Mouse (Mus musculus): ENCODE measurements around the gene Nim1k. TPM values are rescaled to one million over a fixed set of nuclear protein-coding genes. Genes with fewer than 3 reads are reported as not detected.
"Not testable (repeated sequence)": the region's sequence is repeated elsewhere in the genome, so short reads cannot be mapped to it uniquely, and the experiment has no call there.

The Nim1k gene
- polyA plus RNA-seq, 1 experiment from 2014 or later = 0.76 TPM

GRCm38 (mm10) chr13:119706953-119707352 is 48.7 kb downstream of the Nim1k start:
- H3K4me3 ChIP-seq (ENCODE audit: low read depth, low read length) = no peak overlapping the region
- H3K36me3 ChIP-seq (ENCODE audit: control insufficient read depth, insufficient read depth, low read length) = peaks cover 76% of the 10 kb centered on the region
- no peak overlapping the region for H3K4me2 ChIP-seq (ENCODE audit: low read length)
- no peaks in the 10 kb centered on the region for H3K9me3 ChIP-seq (ENCODE audit: control insufficient read depth, low read length)
- H3K27ac ChIP-seq (ENCODE audit: low read depth) = no peak overlapping the region
- ATAC-seq (replicated peaks; ENCODE audit: low FRiP score, low TSS enrichment, low read depth) (no peak), DNase-seq (ENCODE audit: low spot score) (no peak)
- no peaks in the 10 kb centered on the region for H3K27me3 ChIP-seq (replicated peaks; ENCODE audit: control insufficient read depth, insufficient read depth, low read length)
- no peaks in the 10 kb centered on the region for H3K4me1 ChIP-seq (replicated peaks; ENCODE audit: control insufficient read depth, insufficient read depth, low read length)
- H3K9ac ChIP-seq (ENCODE audit: low read length) = no peak overlapping the region
- 73% methylated on average over 7 of the region's 7 CpGs for WGBS

GRCm38 (mm10) chr13:119706278-119706880 is 49.3 kb downstream of the Nim1k start:
- H3K4me2 ChIP-seq (ENCODE audit: low read length); H3K9ac ChIP-seq (ENCODE audit: low read length); H3K27ac ChIP-seq (ENCODE audit: low read depth); ATAC-seq (replicated peaks; ENCODE audit: low FRiP score, low TSS enrichment, low read depth); H3K4me1 ChIP-seq (replicated peaks; ENCODE audit: control insufficient read depth, insufficient read depth, low read length); H3K4me3 ChIP-seq (ENCODE audit: low read depth, low read length); H3K27me3 ChIP-seq (replicated peaks; ENCODE audit: control insufficient read depth, insufficient read depth, low read length); H3K9me3 ChIP-seq (ENCODE audit: control insufficient read depth, low read length); DNase-seq (ENCODE audit: low spot score): not testable (repeated sequence)
- 86% methylated on average over 7 of the region's 8 CpGs for WGBS
- H3K36me3 ChIP-seq (ENCODE audit: control insufficient read depth, insufficient read depth, low read length) = peaks cover 80% of the 10 kb centered on the region

- Histone ChIP-seq H3K4me2 (ENCODE audit: low read length) (no peak overlapping the region), H3K4me3 (ENCODE audit: low read depth, low read length) (no peak overlapping the region), H3K4me1 (replicated peaks; ENCODE audit: control insufficient read depth, insufficient read depth, low read length) (no peaks in the 10 kb centered on the region), H3K9me3 (ENCODE audit: control insufficient read depth, low read length) (no peaks in the 10 kb centered on the region), H3K27me3 (replicated peaks; ENCODE audit: control insufficient read depth, insufficient read depth, low read length) (no peaks in the 10 kb centered on the region), H3K9ac (ENCODE audit: low read length) (no peak overlapping the region), H3K27ac (ENCODE audit: low read depth) (no peak overlapping the region), H3K36me3 (ENCODE audit: control insufficient read depth, insufficient read depth, low read length) (peaks cover 93% of the 10 kb centered on the region)
- 95% methylated on average over 7 of the region's 7 CpGs for WGBS
- DNase-seq (ENCODE audit: low spot score) (no peak), ATAC-seq (replicated peaks; ENCODE audit: low FRiP score, low TSS enrichment, low read depth) (no peak)
Measured at GRCm38 (mm10) chr13:119704280-119704679, 51.4 kb downstream of the Nim1k start.

- H3K4me3 ChIP-seq (ENCODE audit: low read depth, low read length) = no peak overlapping the region
- no peaks in the 10 kb centered on the region for H3K27me3 ChIP-seq (replicated peaks; ENCODE audit: control insufficient read depth, insufficient read depth, low read length)
- peaks cover 65% of the 10 kb centered on the region for H3K36me3 ChIP-seq (ENCODE audit: control insufficient read depth, insufficient read depth, low read length)
- no peak overlapping the region for H3K27ac ChIP-seq (ENCODE audit: low read depth)
- no peak for DNase-seq (ENCODE audit: low spot score)
- H3K9me3 ChIP-seq (ENCODE audit: control insufficient read depth, low read length) = no peaks in the 10 kb centered on the region
- no peak overlapping the region for H3K4me2 ChIP-seq (ENCODE audit: low read length)
- ATAC-seq (replicated peaks; ENCODE audit: low FRiP score, low TSS enrichment, low read depth) = no peak
- no peak overlapping the region for H3K9ac ChIP-seq (ENCODE audit: low read length)
- H3K4me1 ChIP-seq (replicated peaks; ENCODE audit: control insufficient read depth, insufficient read depth, low read length) = peaks cover 6% of the 10 kb centered on the region
- 91% methylated on average over 4 of the region's 4 CpGs for WGBS
Measured at GRCm38 (mm10) chr13:119698436-119698835, 57.2 kb downstream of the Nim1k start.

DNA sequence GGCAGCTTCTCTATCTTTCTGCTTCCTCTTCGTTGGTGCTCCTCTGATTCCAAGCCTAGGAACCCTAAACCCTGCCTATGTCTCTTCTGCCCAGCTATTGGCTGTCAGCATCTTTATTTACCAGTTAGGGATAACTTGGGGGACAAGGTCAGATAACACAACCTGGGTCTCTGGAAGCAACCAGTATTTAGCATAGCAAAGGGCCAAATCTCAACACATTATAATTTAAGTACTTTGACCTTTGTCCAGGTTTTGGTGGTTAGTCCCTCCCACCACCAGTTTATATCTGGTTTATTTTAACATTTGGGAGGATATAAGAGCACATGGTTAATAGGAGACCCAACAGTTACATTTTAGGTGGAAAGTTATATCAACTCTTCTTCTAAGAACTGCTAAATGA is 59.2 kb downstream of the Nim1k start:
- no peak for ATAC-seq (replicated peaks; ENCODE audit: low FRiP score, low TSS enrichment, low read depth)
- Histone ChIP-seq H3K9me3 (ENCODE audit: control insufficient read depth, low read length) (no peaks in the 10 kb centered on the region), H3K27ac (ENCODE audit: low read depth) (no peak overlapping the region), H3K4me3 (ENCODE audit: low read depth, low read length) (no peak overlapping the region), H3K27me3 (replicated peaks; ENCODE audit: control insufficient read depth, insufficient read depth, low read length) (no peaks in the 10 kb centered on the region), H3K4me2 (ENCODE audit: low read length) (no peak overlapping the region), H3K9ac (ENCODE audit: low read length) (no peak overlapping the region), H3K36me3 (ENCODE audit: control insufficient read depth, insufficient read depth, low read length) (peaks cover 47% of the 10 kb centered on the region), H3K4me1 (replicated peaks; ENCODE audit: control insufficient read depth, insufficient read depth, low read length) (peaks cover 19% of the 10 kb centered on the region)
- 66% methylated on average over 1 of the region's 1 CpGs for WGBS
- DNase-seq (ENCODE audit: low spot score) = no peak

DNA sequence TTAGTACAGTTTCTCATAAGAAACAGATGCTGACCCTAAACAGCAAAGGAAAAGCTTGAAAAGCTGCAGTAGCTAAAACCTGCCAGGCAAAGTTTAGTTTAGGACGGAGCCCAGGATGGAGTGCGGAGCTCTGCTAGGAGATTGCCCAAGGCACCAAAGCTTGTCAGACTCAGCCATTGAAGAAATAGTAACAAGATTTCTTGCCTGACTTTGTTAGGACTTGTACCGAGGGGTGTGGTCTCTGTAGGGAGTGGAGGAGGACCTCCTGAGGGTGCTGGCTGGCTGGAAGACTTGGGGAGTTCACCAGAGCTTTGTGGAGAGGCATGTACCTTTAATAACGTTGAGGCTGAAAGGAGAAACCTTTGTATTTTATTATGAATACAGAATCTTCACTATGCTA is 60.0 kb downstream of the Nim1k start:
- no peaks in the 10 kb centered on the region for H3K27me3 ChIP-seq (replicated peaks; ENCODE audit: control insufficient read depth, insufficient read depth, low read length)
- no peak for ATAC-seq (replicated peaks; ENCODE audit: low FRiP score, low TSS enrichment, low read depth)
- no peaks in the 10 kb centered on the region for H3K9me3 ChIP-seq (ENCODE audit: control insufficient read depth, low read length)
- WGBS = 70% methylated on average over 4 of the region's 4 CpGs
- no peak overlapping the region for H3K9ac ChIP-seq (ENCODE audit: low read length)
- no peak overlapping the region for H3K4me2 ChIP-seq (ENCODE audit: low read length)
- no peak overlapping the region for H3K4me3 ChIP-seq (ENCODE audit: low read depth, low read length)
- DNase-seq (ENCODE audit: low spot score) = no peak
- H3K4me1 ChIP-seq (replicated peaks; ENCODE audit: control insufficient read depth, insufficient read depth, low read length) = peaks cover 22% of the 10 kb centered on the region
- H3K36me3 ChIP-seq (ENCODE audit: control insufficient read depth, insufficient read depth, low read length) = peaks cover 39% of the 10 kb centered on the region
- no peak overlapping the region for H3K27ac ChIP-seq (ENCODE audit: low read depth)

DNA sequence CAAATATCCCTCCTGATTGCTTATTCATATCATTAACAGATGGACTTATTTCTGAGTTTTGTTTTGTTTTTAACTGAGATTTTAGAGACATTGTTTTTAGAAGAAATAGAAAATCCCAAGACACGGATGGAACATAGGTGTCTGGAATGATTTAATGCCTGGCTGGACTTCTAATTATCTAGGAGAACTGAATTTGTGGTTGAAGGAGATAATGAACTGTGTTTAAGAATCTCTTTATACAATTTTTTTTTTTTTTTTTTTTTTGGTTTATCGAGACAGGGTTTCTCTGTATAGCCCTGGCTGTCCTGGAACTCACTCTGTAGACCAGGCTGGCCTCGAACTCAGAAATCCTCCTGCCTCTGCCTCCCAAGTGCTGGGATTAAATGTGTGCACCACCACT is 63.7 kb downstream of the Nim1k start:
- H3K9ac ChIP-seq (ENCODE audit: low read length) = peak overlapping the region; percentile 76
- H3K36me3 ChIP-seq (ENCODE audit: control insufficient read depth, insufficient read depth, low read length) = peaks cover 11% of the 10 kb centered on the region
- peak overlapping the region; percentile 80 for H3K4me3 ChIP-seq (ENCODE audit: low read depth, low read length)
- H3K27me3 ChIP-seq (replicated peaks; ENCODE audit: control insufficient read depth, insufficient read depth, low read length); ATAC-seq (replicated peaks; ENCODE audit: low FRiP score, low TSS enrichment, low read depth); H3K9me3 ChIP-seq (ENCODE audit: control insufficient read depth, low read length); DNase-seq (ENCODE audit: low spot score); H3K27ac ChIP-seq (ENCODE audit: low read depth): not testable (repeated sequence)
- WGBS = 68% methylated on average over 3 of the region's 3 CpGs
- peaks cover 22% of the 10 kb centered on the region for H3K4me1 ChIP-seq (replicated peaks; ENCODE audit: control insufficient read depth, insufficient read depth, low read length)
- H3K4me2 ChIP-seq (ENCODE audit: low read length) = peak overlapping the region; percentile 62

DNA sequence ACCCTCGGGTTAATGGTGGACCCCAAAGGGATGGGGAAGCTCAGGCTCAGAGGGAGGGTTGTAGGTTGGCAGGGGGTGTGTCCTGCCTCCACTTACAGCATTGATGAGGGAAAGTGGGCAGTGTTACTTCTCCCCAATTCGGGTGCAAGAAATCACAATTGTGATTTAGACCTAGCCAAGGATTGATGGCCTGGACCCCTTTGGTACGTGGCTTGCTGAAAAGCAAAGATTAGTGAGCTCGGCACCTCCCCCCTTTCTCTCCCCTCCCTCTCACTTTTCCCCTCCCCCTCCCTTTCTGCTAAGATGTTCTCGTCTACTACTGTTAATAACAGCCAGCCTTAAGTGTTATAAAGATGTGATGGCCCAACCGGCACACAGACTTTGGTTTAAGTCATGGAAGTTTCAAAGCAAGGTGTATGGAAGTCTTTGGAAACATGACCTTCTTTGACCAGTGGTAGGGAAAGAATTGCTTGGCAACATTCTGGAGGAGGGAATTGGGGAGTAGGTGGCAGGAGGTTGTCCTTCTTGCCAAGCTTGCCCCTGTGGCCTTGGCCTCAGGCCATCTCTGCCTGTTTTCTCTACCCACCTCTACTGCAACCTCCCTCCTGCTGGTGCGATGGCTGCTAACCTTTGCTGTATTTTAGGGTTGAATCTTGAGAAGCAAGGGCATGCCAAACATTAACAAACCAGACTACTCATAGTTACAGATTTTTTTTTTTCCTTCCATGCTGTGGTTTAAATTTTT is 64.6 kb downstream of the Nim1k start:
- no peak for DNase-seq (ENCODE audit: low spot score)
- WGBS = 2% methylated on average over 7 of the region's 7 CpGs

More for the DNA sequence above, 64.6 kb downstream of the Nim1k start:
- Histone ChIP-seq H3K27ac (ENCODE audit: low read depth) (peak overlapping the region; percentile 92), H3K4me1 (replicated peaks; ENCODE audit: control insufficient read depth, insufficient read depth, low read length) (peaks cover 22% of the 10 kb centered on the region), H3K9ac (ENCODE audit: low read length) (peak overlapping the region; percentile 76), H3K4me3 (ENCODE audit: low read depth, low read length) (peak overlapping the region; percentile 80), H3K9me3 (ENCODE audit: control insufficient read depth, low read length) (no peaks in the 10 kb centered on the region), H3K4me2 (ENCODE audit: low read length) (peak overlapping the region; percentile 62), H3K36me3 (ENCODE audit: control insufficient read depth, insufficient read depth, low read length) (peaks cover 7% of the 10 kb centered on the region; the same call in 1 of the 2 replicates), H3K27me3 (replicated peaks; ENCODE audit: control insufficient read depth, insufficient read depth, low read length) (no peaks in the 10 kb centered on the region)
- peak; percentile 3; the same call in 1 of the 2 replicates for ATAC-seq (replicated peaks; ENCODE audit: low FRiP score, low TSS enrichment, low read depth)

All from intestine, embryonic 14.5 days (tissue).